Mouse (Mus musculus) neural tube, embryonic 10.5 days (tissue): Measurements from ENCODE around the gene Vps37c.

Experiments used
- DNase-seq: peaks from one replicate; pipeline ENCODE4 v3.0.0-alpha.2; 2017; ENCODE audit warnings: low spot score; ENCODE audit errors: extremely low spot score

Gene Vps37c

DNA sequence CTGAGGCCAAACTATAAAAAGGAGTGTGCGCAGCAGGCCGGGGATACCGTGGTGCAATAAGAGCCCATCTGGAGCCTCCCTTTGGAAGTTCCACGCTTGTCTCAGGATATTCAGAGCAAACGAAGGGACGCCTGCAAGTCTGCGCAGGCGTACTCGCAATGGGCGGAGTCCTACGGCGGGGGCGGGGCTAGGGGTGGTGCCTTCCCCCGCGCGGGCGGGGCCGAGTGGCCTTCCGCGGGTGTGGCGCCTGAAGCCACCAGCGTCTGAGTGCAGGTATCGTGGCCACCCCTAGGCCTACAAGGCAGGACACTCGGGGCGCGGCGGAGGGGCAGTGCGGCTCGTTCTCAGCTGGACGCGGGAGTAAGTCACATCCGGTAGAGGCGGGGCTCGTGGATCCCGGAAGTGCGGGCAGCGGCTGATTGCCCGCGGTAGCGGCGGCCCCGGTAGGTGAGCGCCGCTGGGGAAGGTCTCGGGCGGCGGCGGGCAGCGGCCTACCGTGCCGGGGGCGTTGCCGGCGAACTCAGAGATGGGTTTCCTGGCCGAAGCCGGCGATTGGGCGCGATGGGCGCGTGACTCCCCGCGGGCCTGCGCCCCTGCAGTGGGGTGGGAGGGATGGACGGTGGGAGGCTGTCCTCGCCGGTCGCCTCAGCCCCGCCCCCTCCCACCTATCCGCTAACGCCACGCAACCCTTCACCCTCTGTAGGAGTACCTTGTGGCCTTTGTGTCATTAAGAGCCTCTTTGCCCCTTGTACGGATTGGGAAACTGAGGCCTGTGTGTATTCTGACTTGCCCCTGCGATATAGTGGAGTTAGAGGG lies at the start of gene Vps37c:
Vps37c (plus strand) TSS at position 199 of the 816 bp plus-strand sequence.
- peak; percentile 95 for DNase-seq

DNA sequence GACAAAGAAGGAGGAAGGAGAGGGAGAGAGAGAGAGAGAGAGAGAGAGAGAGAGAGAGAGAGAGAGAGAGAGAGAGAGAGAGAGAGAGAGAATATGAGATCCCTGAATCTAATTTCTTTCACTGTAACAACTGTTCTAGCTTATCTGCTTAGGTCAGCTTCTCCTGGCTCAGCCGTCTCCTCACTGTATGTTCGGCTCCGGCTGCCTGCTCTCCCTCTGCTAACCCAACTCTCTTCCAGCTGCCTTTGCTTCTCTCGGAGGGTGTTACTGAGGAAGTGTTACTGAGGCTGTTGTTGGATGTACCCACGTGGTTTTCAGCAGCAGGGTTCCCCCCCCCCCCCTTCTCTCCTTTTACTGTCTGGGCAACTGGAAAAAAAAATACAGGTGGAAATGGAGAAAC lies 48.5 kb upstream of the Vps37c start:
- no peak for DNase-seq

DNA sequence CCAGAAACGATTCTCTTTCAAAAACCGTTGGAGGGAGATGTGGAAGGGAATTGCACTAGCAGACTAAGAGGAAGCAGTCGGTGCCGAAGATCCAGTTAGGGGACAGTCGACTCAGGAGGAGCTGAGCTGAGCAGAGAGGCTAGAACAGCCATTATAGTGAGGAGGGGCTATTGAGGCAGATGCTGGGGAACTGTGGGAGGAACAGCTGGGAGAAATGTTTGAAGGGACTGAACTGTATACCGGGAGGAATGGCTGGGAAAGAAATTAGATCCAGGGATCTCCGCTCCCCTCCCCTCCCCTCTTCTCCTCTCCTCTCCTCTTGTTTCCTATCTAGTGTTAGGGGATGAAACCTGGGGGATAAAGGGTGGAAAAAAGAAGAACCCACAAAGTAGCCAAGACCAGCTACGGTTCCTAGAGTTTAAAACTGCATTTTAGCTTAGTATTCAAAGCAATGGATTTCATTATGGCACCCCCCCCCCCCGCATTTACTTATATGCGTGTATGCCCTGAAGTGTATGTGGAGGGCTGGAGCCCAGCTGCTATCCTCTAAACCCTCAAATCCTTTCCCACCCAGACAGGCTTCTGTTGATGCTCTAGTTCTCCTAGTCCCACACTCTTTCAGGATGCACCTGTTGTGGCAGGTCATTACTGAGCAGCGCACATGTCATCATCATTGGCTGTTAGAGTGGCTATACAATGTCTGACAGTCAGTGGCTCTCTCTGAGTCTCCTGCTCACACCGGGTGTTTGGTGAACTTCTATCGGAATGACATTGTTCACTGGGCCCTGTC lies 47.8 kb upstream of the Vps37c start:
- DNase-seq: no peak

DNA sequence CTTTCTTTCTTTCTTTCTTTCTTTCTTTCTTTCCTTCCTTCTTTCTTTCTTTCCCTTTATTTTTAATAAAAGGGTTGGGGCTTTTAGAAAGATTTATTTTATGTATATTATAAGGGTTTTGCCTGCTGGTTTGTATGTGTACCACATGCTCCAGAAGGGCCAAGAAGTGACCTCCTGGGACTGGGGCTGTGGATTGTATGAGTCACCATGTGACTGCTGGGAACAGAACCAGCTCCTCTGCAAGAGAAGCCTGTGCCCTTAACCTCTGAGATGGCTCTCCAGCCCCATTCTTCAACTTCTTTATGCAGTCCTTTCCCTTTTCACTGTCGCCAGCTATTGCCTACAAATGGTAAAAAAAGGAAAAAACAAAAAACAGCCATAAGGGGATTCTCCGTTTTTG lies 42.9 kb upstream of the Vps37c start:
- no peak for DNase-seq

DNA sequence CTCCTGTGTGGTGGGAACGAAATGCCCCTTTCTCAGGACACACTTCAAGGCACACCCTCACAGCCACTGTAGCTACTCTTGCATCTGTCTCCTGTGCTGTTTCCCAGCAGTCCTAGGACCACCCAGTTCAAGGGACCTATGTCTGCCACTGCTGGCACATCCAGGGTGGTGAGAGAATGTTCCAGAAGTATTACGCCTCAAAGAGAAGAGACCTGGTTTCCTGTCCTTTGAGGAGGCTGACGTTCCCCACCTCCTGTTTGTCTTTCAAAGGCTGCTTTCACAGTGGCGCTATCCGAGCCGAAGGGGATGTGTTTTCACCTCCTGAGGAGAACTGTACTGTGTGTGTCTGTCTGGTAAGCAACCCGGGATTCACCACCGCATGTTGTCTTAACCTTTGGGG lies 40.4 kb upstream of the Vps37c start:
- DNase-seq: no peak

DNA sequence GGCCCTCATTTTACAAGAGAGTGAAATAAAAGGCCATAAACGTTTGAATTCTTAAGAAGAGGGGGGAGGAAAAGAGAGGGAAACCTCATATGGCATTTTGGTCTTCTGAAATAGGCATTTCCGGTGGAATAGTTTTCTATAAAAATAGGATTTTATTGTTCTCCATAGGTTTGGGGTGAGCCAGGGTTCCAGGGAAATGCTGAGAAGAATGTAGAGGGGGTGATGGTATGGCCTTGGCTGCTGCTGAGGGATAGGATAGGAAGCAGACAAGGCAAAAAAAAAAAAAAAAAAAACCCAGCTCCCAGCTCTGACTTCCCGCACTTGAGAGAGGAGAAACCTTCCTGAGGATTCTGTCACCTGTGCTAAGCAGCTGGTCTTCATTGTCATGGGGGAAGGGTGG lies 32.5 kb upstream of the Vps37c start:
- DNase-seq: no peak

DNA sequence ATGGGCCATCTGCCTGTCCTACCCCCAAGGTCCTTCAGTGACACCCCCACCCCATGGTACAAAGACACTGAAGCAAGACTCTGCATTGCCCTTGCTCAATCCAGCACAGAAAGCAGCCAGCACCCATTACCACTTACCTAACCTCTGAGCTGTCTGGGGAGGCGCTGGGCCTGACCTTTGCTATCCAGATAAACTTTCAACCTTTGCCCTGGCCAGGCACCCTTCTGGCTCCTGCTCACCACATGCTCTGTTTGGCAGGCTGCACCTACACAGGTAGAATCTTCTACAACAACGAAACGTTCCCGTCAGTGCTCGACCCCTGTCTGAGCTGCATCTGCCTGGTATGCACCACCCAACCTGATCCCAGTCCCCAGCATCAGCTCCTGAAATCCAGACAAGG lies 30.8 kb upstream of the Vps37c start:
- DNase-seq: no peak

DNA sequence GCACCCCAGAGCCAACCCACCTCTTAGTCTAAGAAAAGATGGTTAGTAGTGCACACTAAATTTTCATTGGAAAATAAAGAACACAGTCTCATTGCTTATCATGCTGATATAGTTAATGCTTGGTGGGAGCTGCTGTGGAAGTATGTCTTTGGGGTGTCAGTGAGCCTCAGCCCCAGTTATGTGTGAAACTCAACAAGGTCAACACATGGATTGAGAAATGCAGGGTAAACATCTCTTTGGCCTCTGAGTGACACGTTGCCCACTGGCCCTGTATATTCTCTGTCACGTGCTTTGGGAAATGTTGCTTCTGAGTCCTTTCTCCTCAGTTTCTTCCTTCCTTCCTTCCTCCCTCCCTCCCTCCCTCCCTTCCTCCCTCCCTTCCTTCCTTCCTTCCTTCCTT lies 30.1 kb upstream of the Vps37c start:
- no peak for DNase-seq

DNA sequence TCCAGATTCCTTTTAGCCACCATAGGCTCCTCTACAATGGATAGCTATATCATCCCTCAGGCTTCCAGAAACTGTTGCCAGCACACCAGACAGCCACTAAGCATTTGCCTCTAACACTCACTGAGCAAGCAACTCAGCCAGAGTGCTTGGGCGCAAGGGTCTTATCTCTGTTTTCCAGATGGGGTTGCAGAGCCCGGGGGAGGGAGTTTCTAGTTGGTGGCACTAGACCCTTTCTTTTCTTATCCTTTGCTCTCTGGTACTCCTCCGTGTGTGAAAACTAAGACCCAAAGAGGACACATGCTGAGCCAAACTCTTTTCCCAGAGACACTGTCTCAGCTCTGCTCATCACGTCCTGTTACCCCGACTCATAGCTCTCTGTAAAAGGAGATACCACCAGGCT lies 27.2 kb upstream of the Vps37c start:
- no peak for DNase-seq

DNA sequence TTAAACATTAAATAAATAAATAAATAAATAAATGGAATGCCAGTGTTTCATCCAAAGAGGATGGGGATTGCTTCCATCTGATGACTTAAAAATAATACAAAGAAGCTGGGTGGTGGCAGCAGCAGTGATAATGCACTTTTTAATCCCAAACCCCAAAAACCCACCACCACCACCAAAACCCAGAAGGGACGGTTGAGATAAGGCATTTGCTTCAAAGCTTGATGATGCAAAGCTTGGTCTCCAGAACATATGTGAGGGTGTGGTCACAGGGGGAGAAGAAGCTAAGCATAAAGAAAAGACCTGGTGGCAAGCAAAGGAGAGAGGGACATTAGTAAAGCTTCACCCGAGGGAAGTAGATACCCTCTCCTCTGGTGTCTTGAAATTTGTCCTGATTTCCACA lies 26.6 kb upstream of the Vps37c start:
- DNase-seq: no peak

DNA sequence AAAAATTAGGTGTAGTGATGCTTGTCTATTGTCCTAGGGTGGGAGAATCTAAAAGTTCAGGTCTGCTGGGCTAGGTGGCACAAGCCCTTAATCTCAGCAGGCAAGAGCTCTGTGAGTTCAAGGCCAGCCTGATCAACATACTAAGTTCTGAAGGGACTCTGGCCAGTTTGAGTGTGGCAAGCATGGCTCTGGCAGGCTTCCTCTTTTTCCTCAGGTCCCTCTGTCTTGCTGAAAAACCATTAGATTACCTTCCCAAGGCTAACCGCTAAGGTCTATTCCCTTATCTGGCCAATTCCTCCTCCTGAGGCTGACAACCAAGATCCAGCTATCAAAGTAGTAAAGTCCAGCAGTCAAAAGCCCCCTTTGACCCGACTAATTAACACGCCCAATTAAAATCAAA lies 25.9 kb upstream of the Vps37c start:
- DNase-seq: no peak

DNA sequence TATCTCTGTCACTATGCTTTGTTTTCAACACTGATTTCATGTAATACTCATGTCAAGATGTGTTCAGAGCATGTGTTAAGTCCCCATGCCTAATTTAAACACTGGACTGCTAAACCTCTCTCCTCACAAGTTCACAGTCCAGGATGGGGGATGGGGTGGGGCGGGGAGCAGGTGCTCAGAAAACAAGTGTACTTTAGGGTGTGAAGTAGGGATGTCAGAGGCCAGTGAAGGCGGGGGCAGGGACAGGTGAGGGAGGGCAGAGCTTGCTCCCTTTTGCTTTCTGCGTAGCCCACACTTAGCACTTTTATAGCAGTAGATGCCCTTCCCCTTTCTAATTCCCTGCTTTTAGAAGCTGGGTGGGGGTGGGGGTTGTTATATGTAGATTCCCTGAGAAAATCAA lies 23.4 kb upstream of the Vps37c start:
- DNase-seq: no peak

DNA sequence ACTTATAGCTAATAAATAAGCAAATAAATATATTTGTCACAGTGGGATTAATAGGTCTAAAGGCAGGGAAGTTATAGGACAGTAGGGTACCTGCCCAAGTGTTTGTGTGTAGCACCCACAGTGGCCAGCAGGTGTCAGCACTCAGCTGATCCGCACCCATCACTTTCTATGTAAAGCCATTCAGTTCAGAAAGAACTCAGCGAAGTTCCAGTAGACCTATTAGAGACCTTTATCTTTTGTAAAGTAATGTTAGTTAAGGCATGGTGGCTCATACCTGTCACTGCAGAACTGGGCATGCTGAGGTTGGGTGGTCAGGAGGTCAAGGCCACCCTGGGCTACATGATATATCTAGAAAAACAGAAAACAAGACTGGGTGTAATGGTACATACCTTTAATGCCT lies 23.0 kb upstream of the Vps37c start:
- peak; percentile 64 for DNase-seq

DNA sequence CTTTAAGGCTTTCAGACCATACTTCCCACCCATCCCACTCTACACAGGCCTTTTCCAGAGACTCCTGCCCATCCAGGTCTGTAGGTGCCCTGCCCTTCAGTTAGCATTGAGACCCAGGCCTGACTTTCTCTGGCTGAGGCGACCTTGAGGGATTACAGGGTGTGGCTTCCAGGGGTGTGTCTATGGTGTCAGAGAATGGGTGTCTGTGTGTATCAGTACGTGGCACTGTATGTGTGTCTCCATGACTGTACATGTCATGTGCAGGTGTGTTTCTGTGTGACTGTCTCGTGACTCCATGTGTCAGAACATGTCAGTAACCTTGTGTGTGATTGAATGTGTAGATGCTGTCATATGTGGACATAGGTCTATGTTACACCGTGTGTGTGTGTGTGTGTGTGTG lies 17.2 kb upstream of the Vps37c start:
- DNase-seq: no peak

DNA sequence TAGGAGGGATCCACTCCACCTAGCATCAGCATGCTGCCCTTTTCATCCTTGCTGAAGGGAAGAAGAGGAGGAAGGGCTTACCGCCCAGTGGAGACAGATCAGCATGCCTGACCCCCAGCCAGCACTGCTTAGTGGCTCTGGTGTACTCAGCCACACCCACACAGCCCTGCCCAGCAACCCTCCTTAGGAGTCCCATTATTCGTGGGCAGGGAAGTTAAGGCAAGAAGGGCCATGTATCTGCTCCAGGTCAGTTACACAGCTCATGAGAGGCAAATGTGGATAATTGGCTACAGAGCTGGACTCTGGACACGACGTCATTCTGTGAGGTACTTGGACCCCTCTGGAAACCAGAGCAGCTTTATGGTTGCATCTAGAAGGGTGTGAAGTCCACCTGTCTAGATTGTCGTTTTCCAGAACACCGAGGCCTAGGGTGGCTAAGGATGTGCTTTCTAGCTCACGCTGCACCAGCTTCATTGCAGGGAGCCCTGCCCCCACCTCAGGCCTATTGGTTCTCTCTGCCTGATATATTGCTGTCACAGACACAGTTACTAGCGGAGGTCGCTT lies 16.6 kb upstream of the Vps37c start:
- DNase-seq: no peak

DNA sequence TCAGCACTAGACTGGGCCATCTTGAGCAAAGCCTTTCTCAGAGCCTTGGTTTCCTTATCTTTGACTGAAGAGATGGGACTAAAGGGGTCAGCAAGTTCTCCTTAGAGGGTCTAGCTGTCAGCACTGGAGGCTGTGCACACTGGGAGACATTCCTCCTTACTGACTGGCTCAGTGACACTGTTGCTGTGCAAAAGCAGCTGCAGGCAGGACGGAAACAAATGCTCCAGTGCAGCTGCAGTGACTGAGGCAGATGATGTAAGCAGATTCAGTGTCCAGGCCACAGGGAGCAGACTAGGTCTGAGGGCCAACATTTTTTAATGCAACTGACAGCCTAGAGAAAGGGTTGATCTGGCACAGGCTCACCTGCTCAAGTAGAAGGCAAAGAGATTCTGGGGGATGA lies 15.3 kb upstream of the Vps37c start:
- no peak for DNase-seq

DNA sequence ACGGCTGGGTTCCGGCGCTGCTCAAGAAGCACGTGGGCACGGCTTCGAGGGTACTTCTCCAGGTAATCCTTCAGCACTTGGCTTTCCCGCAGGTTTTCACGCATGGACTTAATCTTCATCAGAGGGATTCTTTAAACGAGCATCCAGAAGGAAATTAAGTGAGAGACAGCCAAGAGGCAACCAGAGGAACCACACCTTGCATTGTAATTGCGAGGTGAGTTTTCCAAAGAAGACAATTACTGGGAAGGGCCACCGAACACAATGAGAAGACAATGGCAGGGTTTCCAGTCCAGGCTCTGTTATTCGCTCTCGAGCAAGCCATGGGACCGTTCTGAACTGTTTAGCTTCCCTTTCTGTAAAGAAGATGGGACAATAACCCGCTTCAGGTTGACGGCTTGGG lies 11.9 kb upstream of the Vps37c start:
- no peak for DNase-seq

DNA sequence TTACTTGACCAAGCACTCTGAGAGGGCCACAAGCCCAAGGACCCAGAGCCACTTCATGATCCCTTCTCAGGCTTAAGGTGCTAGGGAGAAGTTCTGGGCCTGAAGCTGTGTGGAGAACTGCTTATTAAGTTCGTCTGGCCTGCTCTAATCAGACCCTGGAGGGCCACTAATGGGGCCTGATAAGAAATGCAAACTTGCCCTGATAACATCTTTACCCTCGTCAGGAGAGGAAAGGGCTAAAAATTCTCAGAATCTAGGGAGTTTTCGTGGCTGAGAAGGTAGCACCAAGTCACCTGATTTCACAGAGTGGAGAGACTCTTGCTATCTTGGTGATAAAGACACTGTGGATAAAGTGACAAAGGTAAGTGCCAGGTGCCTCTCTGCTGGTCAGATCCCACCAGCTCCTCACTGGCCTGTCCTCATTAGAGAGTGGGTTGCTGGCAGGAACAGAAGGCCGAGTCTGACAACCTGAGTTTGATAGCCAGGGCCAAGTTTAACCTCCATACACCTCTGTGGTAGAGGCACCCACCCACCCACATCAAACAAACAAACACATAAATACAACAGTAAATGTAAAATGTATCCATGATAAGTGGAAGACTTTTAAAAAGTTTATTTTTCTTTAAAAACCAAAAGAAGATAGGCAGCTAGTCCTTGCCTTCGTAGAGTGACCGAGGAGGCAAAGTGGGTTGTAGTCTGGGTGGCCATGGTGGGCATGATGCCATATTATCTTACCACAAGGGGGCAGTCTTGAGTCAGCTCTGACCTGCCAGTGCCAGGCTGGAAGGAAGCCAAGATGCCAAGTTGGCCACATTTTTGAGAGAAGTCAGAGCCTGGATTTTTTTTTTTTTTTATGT lies 10.4 kb upstream of the Vps37c start, which contains the start of gene Pga5:
Pga5 (minus strand) TSS at position 157 of the 857 bp plus-strand sequence.
- peak; percentile 52 for DNase-seq

DNA sequence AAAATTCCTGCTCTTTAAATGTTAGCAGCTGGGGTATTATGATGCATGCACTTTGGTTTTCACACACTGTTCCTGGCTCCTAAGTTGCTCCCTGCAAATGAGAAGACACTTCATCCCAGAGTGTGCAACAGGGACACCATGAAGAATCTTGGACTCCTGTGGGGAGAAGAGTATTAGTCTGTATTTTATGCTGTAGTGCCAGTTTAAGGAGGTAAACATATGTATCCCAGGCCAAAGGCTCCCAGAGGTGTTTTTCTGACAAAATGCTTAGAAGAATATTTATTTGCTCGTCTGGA lies 9.8 kb upstream of the Vps37c start:
- no peak for DNase-seq

DNA sequence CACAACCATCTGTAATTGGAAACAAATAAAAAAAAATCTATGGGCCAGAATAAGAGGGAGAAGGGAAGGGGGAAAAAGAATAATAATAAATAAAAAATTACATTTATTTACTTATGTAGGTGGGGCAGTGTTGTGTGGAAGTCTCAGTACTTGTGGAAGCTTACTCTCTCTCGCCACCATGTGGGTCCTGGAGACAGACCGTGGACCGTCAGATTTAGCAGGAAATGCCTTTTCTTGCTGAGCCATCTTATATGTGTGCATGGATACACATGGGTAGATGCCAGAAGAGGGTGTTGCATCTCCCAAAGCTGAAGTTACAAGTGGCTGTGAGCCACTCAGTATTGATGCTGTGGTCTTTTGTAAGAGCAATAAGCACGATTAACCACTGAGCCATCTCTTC lies 7.0 kb upstream of the Vps37c start:
- no peak for DNase-seq

DNA sequence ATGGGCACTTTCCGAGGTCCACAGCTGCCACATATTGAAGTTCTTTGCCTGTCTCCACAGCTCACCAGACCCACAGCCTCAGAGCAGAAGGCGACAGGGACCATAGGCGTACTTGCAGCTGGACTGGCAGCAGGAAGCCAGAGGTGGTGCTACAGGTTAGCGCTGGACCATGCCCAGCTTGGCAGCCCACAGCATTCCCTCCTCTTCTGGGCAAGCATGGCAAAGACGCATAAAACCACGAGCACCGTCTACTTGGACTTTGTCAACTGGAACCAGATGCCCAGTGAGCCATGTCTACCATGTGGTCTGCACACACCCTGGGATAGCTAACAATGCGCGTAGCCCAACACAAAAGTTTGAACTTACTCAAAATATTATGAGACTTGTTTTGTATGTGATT lies 3.5 kb upstream of the Vps37c start:
- no peak for DNase-seq

DNA sequence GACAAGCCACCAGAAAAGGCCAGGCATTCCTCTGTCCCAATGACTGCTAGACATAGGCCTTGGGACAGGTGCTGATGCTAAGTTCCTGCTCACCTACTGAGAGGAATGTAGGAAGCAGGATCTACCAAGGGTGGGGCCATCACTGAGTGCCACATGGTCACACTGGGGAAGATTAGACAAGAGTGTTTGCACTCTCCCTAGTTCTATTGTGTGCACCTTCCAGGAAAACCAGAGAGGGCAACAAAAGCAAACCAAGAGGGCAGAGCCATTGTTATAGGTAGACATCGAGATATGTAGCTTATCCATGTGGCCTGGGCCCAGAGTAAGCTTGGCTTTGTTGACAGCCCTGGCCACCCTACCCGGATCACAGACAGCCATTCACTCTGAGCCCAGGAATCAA lies 2.8 kb upstream of the Vps37c start:
- no peak for DNase-seq
